Mouse (Mus musculus): ENCODE results near the gene Micall2.

- TF ChIP-seq POLR2AphosphoS5 (IDR thresholded peaks at IDR 0.05; ENCODE audit: borderline replicate concordance, low read depth, low read length) (no peak), GATA1 (IDR thresholded peaks at IDR 0.05; ENCODE audit: low read depth, low read length) (no peak), USF1 (IDR thresholded peaks at IDR 0.05; ENCODE audit: low read depth, low read length) (no peak), CHD2 (IDR thresholded peaks at IDR 0.05; ENCODE audit: low read length) (no peak), CTCF (IDR thresholded peaks at IDR 0.05 in 2 of 3, conservative IDR thresholded peaks at IDR 0.05 in 1 of 3; ENCODE audit: control insufficient read depth in 1 of 3, insufficient read depth in 1 of 3, low read depth in 2 of 3, low read length in 3 of 3, poor library complexity in 1 of 3, severe bottlenecking in 1 of 3) (peak; percentile 71 to 97 (median 81)), MAX (IDR thresholded peaks at IDR 0.05; ENCODE audit: low read length) (no peak), SIN3A (IDR thresholded peaks at IDR 0.05; ENCODE audit: low read length) (no peak)
Measured at GRCm38 (mm10) chr5:139668494-139668893, 67.6 kb downstream of the Micall2 start.

Data from MEL (cell line).